8 mouse cellular contexts compared by ENCODE assay signal in the genomic region with DNA sequence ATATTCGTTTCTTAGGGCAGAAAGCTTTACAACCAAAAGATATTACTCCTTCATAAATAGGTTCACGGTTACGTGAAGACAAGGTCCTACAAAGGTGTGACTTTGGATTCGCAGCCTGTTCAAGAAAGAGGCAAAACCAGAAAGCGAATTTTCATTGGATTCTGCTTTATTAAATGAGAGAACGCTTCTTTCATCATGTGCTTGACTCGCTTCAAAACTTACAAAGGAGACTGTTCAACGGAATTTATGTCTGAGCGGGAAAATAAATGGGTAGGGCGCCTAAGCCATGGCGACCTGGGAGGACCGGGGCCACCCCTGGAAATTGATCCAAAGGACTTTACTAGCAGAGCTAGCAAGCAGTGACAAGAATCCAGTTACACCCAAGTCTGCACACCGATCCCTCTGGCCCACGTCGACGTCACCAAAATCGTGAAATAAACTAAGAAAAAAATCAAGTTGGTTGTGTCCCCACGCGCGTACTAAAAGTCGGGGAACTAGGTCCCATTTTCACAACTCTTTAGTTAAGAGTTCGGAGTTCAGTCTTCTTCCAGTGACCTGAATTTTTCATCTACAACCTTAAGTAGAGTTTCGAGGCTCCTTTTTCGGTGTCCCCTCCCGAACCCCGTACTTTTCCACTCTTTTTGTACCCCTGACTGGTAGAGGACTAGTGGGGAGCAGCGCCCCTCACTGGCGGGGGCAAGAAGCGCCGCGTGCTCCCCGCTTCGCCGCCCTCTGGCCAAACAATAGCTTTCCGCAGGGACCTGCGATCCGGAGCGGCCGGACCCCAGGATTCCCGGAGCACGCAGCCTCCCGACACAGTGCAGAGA. TPM values are rescaled to one million over a fixed set of nuclear protein-coding genes. Genes with fewer than 3 reads are reported as not detected.
DNase-seq lines count a peak whose midpoint lies in the region; ATAC-seq and TF ChIP-seq lines count a peak whose summit lies in the region.

No protein-coding gene starts in this region.

- TF ChIP-seq POLR2A in brain, embryonic 14.5 days (IDR thresholded peaks at IDR 0.05; ENCODE audit: borderline replicate concordance, extremely low read depth, insufficient read depth, insufficient read length, poor library complexity, severe bottlenecking), result no peak

- H3K36me3 ChIP-seq in kidney, embryonic 15.5 days, result peaks cover 15% of the 10 kb centered on the region
- H3K36me3 ChIP-seq in hindbrain, embryonic 14.5 days (replicated peaks; ENCODE audit: control insufficient read depth, insufficient read depth), result peaks cover 11% of the 10 kb centered on the region
- peaks cover 7% of the 10 kb centered on the region for H3K36me3 ChIP-seq in midbrain, embryonic 16.5 days (ENCODE audit: control insufficient read depth, insufficient read depth, low read length)

- H3K27me3 ChIP-seq in kidney, embryonic 15.5 days, result peaks cover 33% of the 10 kb centered on the region
- peaks cover 6% of the 10 kb centered on the region; the same call in 1 of the 2 replicates for H3K27me3 ChIP-seq in hindbrain, embryonic 14.5 days (ENCODE audit: control insufficient read depth, insufficient read depth, low read length)
- H3K27me3 ChIP-seq in midbrain, embryonic 16.5 days (ENCODE audit: control insufficient read depth, insufficient read depth, low read depth, low read length), result 0 out of 2 replicates have a peak, but pooled peaks cover 3% of the 10 kb centered on the region

- peak overlapping the region; percentile 89 for H3K4me3 ChIP-seq in kidney, embryonic 15.5 days (replicated peaks)
- H3K4me3 ChIP-seq in hindbrain, embryonic 14.5 days (replicated peaks; ENCODE audit: low read length), result peak overlapping the region; percentile 90
- H3K4me3 ChIP-seq in midbrain, embryonic 16.5 days (ENCODE audit: low read depth, low read length), result peak overlapping the region; percentile 95

- H3K4me2 ChIP-seq in kidney, embryonic 15.5 days, result peak overlapping the region; percentile 86
- peak overlapping the region; percentile 91 for H3K4me2 ChIP-seq in hindbrain, embryonic 14.5 days (replicated peaks)
- H3K4me2 ChIP-seq in midbrain, embryonic 16.5 days (ENCODE audit: low read length), result peak overlapping the region; percentile 97

- no peak for ATAC-seq in kidney, embryonic 15.5 days (replicated peaks; ENCODE audit: low FRiP score)
- ATAC-seq in hindbrain, embryonic 14.5 days (ENCODE audit: low FRiP score), result no peak
- 0 out of 2 replicates have a peak, but pooled peaks have one; percentile 0 for ATAC-seq in midbrain, embryonic 16.5 days

- peak overlapping the region; percentile 24; the same call in 1 of the 2 replicates for H3K27ac ChIP-seq in kidney, embryonic 15.5 days
- peak overlapping the region; percentile 81 for H3K27ac ChIP-seq in hindbrain, embryonic 14.5 days
- H3K27ac ChIP-seq in midbrain, embryonic 16.5 days (ENCODE audit: low read length), result peak overlapping the region; percentile 77

- peaks cover 48% of the 10 kb centered on the region for H3K4me1 ChIP-seq in kidney, embryonic 15.5 days
- H3K4me1 ChIP-seq in hindbrain, embryonic 14.5 days (replicated peaks; ENCODE audit: control insufficient read depth, insufficient read depth, low read length), result peaks cover 37% of the 10 kb centered on the region
- peaks cover 40% of the 10 kb centered on the region for H3K4me1 ChIP-seq in midbrain, embryonic 16.5 days (ENCODE audit: control insufficient read depth, insufficient read depth, low read length)

- WGBS in kidney, embryonic 15.5 days, result 3% methylated on average over 42 of the region's 42 CpGs
- 7% methylated on average over 42 of the region's 42 CpGs for WGBS in hindbrain, embryonic 14.5 days
- WGBS in midbrain, embryonic 16.5 days, result 4% methylated on average over 41 of the region's 42 CpGs

- peak; percentile 60 for TF ChIP-seq CTCF in brain, embryonic 14.5 days (IDR thresholded peaks at IDR 0.05; ENCODE audit: borderline replicate concordance, extremely low read depth, insufficient read depth, insufficient read length)

- DNase-seq in kidney, adult 9 months, result no peak
- DNase-seq in brain, embryonic 14.5 days (ENCODE audit: low read depth), result peak; percentile 31
- no peak for DNase-seq in hindbrain, embryonic 14.5 days (ENCODE audit: low spot score)
- DNase-seq in Muller cell, postnatal 12 days (ENCODE audit: inconsistent ontology term), result no peak
- DNase-seq in natural killer cell, adult 2 months (ENCODE audit: low spot score in 2 of 2), result no peak
- DNase-seq in thymus, postnatal 14 days, result no peak

- H3K9ac ChIP-seq in kidney, embryonic 15.5 days, result peak overlapping the region; percentile 91
- H3K9ac ChIP-seq in hindbrain, embryonic 14.5 days, result peak overlapping the region; percentile 95
- H3K9ac ChIP-seq in midbrain, embryonic 16.5 days (ENCODE audit: low read depth, low read length), result peak overlapping the region; percentile 95

- H3K9me3 ChIP-seq in kidney, embryonic 15.5 days (replicated peaks), result no peaks in the 10 kb centered on the region
- no peaks in the 10 kb centered on the region for H3K9me3 ChIP-seq in hindbrain, embryonic 14.5 days (ENCODE audit: control insufficient read depth, low read length)
- no peaks in the 10 kb centered on the region for H3K9me3 ChIP-seq in midbrain, embryonic 16.5 days (replicated peaks; ENCODE audit: control insufficient read depth, low read length, poor library complexity, severe bottlenecking)

RNA-seq across cellular contexts. Expression of a gene that starts 0.5 kb away (rescaled TPM):
- polyA plus RNA-seq in kidney, embryonic 15.5 days (2015; fragmentation: Nextera tagmentation; extraction: Ambion mirVana), result 38.9 and 40.7 TPM in 2 replicates
- 30.0 and 40.1 TPM in 2 replicates for polyA plus RNA-seq in brain, embryonic 14.5 days (2012; rRNA removed)
- 10.7 and 13.7 TPM in 2 replicates for polyA plus RNA-seq in hindbrain, embryonic 14.5 days (2014; fragmentation: Nextera tagmentation; extraction: Ambion mirVana)
- polyA plus RNA-seq in midbrain, embryonic 16.5 days (2015; fragmentation: Nextera tagmentation; extraction: Ambion mirVana), result 13.3 and 18.0 TPM in 2 replicates

RNA-seq across cellular contexts. Expression of a gene that starts 18.5 kb away (rescaled TPM):
- 9.8 and 10.3 TPM in 2 replicates for polyA plus RNA-seq in kidney, embryonic 15.5 days (2015; fragmentation: Nextera tagmentation; extraction: Ambion mirVana)
- 6.5 and 10.4 TPM in 2 replicates for polyA plus RNA-seq in brain, embryonic 14.5 days (2012; rRNA removed)
- polyA plus RNA-seq in hindbrain, embryonic 14.5 days (2014; fragmentation: Nextera tagmentation; extraction: Ambion mirVana), result 8.5 and 9.8 TPM in 2 replicates
- 8.5 and 8.6 TPM in 2 replicates for polyA plus RNA-seq in midbrain, embryonic 16.5 days (2015; fragmentation: Nextera tagmentation; extraction: Ambion mirVana)

RNA-seq across cellular contexts. Expression of a gene that starts 34.3 kb away (rescaled TPM):
- not detected in 2 replicates for polyA plus RNA-seq in kidney, embryonic 15.5 days (2015; fragmentation: Nextera tagmentation; extraction: Ambion mirVana)
- polyA plus RNA-seq in brain, embryonic 14.5 days (2012; rRNA removed), result 0.07 TPM in 1 of 2 replicates, not detected in the other
- not detected in 2 replicates for polyA plus RNA-seq in hindbrain, embryonic 14.5 days (2014; fragmentation: Nextera tagmentation; extraction: Ambion mirVana)
- not detected in 2 replicates for polyA plus RNA-seq in midbrain, embryonic 16.5 days (2015; fragmentation: Nextera tagmentation; extraction: Ambion mirVana)

Comparison
In these comparisons a context has a peak if more than half of its experiments do, and no peak if none do; other contexts are left out.
1. H3K27ac ChIP-seq: peak in every context shown above with its lines; median percentile 81 in hindbrain, embryonic 14.5 days; 77 in midbrain, embryonic 16.5 days; 24 in kidney, embryonic 15.5 days.